Mouse (Mus musculus) yolk sac, embryonic 10.5 days (tissue): ENCODE data around the gene Fgfbp3.
"Not testable (repeated sequence)": the region's sequence is repeated elsewhere in the genome, so short reads cannot be mapped to it uniquely, and the experiment has no call there.

Source experiments
- DNase-seq: peaks from one replicate; pipeline ENCODE4 v3.0.0-alpha.2; 2017; ENCODE audit warnings: low spot score

Fgfbp3 gene

GRCm38 (mm10) chr19:36919466-36919865 lies at the start of gene Fgfbp3:
Fgfbp3 (minus strand) TSS chr19:36919615.
- no peak for DNase-seq

- not testable (repeated sequence) for DNase-seq
Measured at GRCm38 (mm10) chr19:36962544-36963260, 43.3 kb upstream of the Fgfbp3 start.

- no peak for DNase-seq
Measured at GRCm38 (mm10) chr19:36961320-36961719, 41.9 kb upstream of the Fgfbp3 start.

- DNase-seq: no peak
Measured at GRCm38 (mm10) chr19:36958331-36958730, 38.9 kb upstream of the Fgfbp3 start.

- DNase-seq: no peak
Measured at GRCm38 (mm10) chr19:36953637-36954206, 34.3 kb upstream of the Fgfbp3 start.

- DNase-seq: no peak
Measured at GRCm38 (mm10) chr19:36940064-36940463, 20.6 kb upstream of the Fgfbp3 start.

- DNase-seq: no peak
Measured at GRCm38 (mm10) chr19:36938008-36938407, 18.6 kb upstream of the Fgfbp3 start.

GRCm38 (mm10) chr19:36936285-36936684 lies 16.9 kb upstream of the Fgfbp3 start:
- DNase-seq: no peak

GRCm38 (mm10) chr19:36932613-36933012 lies 13.2 kb upstream of the Fgfbp3 start:
- DNase-seq: no peak

GRCm38 (mm10) chr19:36932097-36932496 lies 12.7 kb upstream of the Fgfbp3 start:
- DNase-seq: no peak

- DNase-seq: no peak
Measured at GRCm38 (mm10) chr19:36929816-36930215, 10.4 kb upstream of the Fgfbp3 start.

- no peak for DNase-seq
Measured at GRCm38 (mm10) chr19:36927800-36928361, 8.5 kb upstream of the Fgfbp3 start.

- DNase-seq: no peak
Measured at GRCm38 (mm10) chr19:36926553-36927236, 7.3 kb upstream of the Fgfbp3 start.

GRCm38 (mm10) chr19:36925671-36926552 lies 6.5 kb upstream of the Fgfbp3 start, which contains the start of gene Btaf1:
Btaf1 (plus strand) TSS chr19:36926079.
- peak; percentile 93 for DNase-seq

- no peak for DNase-seq
Measured at GRCm38 (mm10) chr19:36922936-36923335, 3.5 kb upstream of the Fgfbp3 start.

GRCm38 (mm10) chr19:36922015-36922414 lies 2.6 kb upstream of the Fgfbp3 start:
- no peak for DNase-seq

GRCm38 (mm10) chr19:36918441-36919301 lies 744 bp downstream of the Fgfbp3 start:
- DNase-seq: peak; percentile 81

GRCm38 (mm10) chr19:36916876-36917389 lies 2.5 kb downstream of the Fgfbp3 start:
- no peak for DNase-seq

- no peak for DNase-seq
Measured at GRCm38 (mm10) chr19:36916206-36916605, 3.2 kb downstream of the Fgfbp3 start.

GRCm38 (mm10) chr19:36913064-36913463 lies 6.4 kb downstream of the Fgfbp3 start:
- no peak for DNase-seq
